Mouse (Mus musculus) ES-E14 (cell line): ENCODE results near the gene Srbd1. TPM values are rescaled to one million over a fixed set of nuclear protein-coding genes. Genes with fewer than 3 reads are reported as not detected.

Experiments used
- DNase-seq: peaks from one replicate; pipeline ENCODE4 v3.0.0-alpha.2; 2013; ENCODE audit warnings: low read depth, low spot score
- H3K27ac ChIP-seq: 2 replicates; pipeline ENCODE4 v1.5.1; 2012; ENCODE audit warnings: low read depth, mild to moderate bottlenecking, low read length, moderate library complexity, mixed read lengths; ENCODE audit not compliant: poor library complexity, insufficient read depth, severe bottlenecking
- H3K36me3 ChIP-seq: 2 replicates; pipeline ENCODE4 v1.6.1; 2012; ENCODE audit warnings: mild to moderate bottlenecking, low read length, moderate library complexity, mixed read lengths; ENCODE audit not compliant: control insufficient read depth, poor library complexity, insufficient read depth, severe bottlenecking
- H3K4me1 ChIP-seq, 2 experiments: fragments of 150-350 bp in 1 of 2; sonication (generic) in 1 of 2; 2 replicates each; pipeline ENCODE4 v1.6.1; 2012; ENCODE audit warnings: low read length in 2 of 2, mild to moderate bottlenecking in 1 of 2, mixed read lengths in 1 of 2; ENCODE audit not compliant: control insufficient read depth in 2 of 2, insufficient read depth in 2 of 2, poor library complexity in 1 of 2
- H3K4me3 ChIP-seq, 2 experiments: fragments of 150-350 bp in 1 of 2; sonication (generic) in 1 of 2; 2 replicates each; pipeline ENCODE4 v1.5.1; 2012; ENCODE audit warnings: low read length in 2 of 2, low read depth in 1 of 2, mild to moderate bottlenecking in 1 of 2, mixed read lengths in 1 of 2; ENCODE audit not compliant: insufficient read depth in 1 of 2, poor library complexity in 1 of 2, severe bottlenecking in 1 of 2
- H3K9ac ChIP-seq: 2 replicates; pipeline ENCODE4 v1.6.1; 2012; ENCODE audit warnings: low read depth, mild to moderate bottlenecking, low read length, mixed read lengths; ENCODE audit not compliant: poor library complexity, insufficient read depth, severe bottlenecking
- H3K9me3 ChIP-seq: fragments of 150-350 bp; sonication (generic); 2 replicates; pipeline ENCODE4 v1.6.1; 2012; ENCODE audit warnings: low read depth, mild to moderate bottlenecking, low read length; ENCODE audit not compliant: control insufficient read depth, insufficient read depth
- CHD2 ChIP-seq: IDR thresholded peaks from 2 replicates; pipeline ENCODE4 v1.6.1; 2014; ENCODE audit warnings: mild to moderate bottlenecking, low read depth, low read length, inconsistent platforms
- HCFC1 ChIP-seq: IDR thresholded peaks from 2 replicates; pipeline ENCODE4 v1.6.1; 2012; ENCODE audit warnings: low read length, inconsistent platforms, borderline replicate concordance; ENCODE audit not compliant: insufficient read depth
- MAFK ChIP-seq: IDR thresholded peaks from 2 replicates; pipeline ENCODE4 v1.6.1; 2014; ENCODE audit warnings: mild to moderate bottlenecking, low read depth, low read length, inconsistent platforms; ENCODE audit not compliant: insufficient read depth
- ZC3H11A ChIP-seq: IDR thresholded peaks from 2 replicates; pipeline ENCODE4 v1.6.1; 2012; ENCODE audit warnings: low read depth, mild to moderate bottlenecking, inconsistent platforms, low read length, borderline replicate concordance
- ZNF384 ChIP-seq: IDR thresholded peaks from 2 replicates; pipeline ENCODE4 v1.6.1; 2012; ENCODE audit warnings: low read depth, low read length, inconsistent platforms
- in situ Hi-C, 2 experiments: fragments of 600-800 bp; cut with MboI; formaldehyde crosslinking; loops; one replicate each; pipeline ENCODE4 v1.15.1; 2025; ENCODE audit warnings: low sequenced_read_pairs in 2 of 2, inconsistent platforms in 1 of 2; ENCODE audit not compliant: unreplicated experiment in 2 of 2
- total RNA-seq: library from RNA; depleted of rRNA; stranded (reverse); fragments of 300-350 nt; gene quantifications from 2 replicates; pipeline ENCODE4 v1.2.3, GENCODE M21; 2012

The Srbd1 gene
- total RNA-seq, 1 experiment = 39.1 TPM

DNA sequence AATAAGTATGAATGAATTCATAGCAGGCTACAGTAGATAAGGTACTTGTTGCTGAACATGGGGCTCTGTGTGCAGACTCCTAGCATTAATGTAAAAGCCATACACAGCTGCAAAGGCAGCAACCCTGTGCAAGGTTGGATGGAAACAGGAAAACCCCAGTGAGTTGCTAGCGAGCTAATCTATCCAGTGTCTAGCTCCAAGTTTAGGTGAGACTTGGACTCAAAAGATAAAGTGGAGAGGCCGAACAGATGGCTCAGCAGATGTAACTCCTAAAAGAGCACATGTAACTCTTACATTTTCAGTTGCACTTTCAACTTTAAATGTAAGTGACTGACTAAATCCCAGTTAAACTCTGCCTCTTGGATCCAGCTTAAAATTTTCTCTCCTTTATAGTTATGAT is 48.1 kb downstream of the Srbd1 start:
- Histone ChIP-seq H3K4me3 (no peak overlapping the region), H3K9me3 (no peaks in the 10 kb centered on the region), H3K4me1 (no peaks in the 10 kb centered on the region; a peak in 1 of 4 replicates), H3K9ac (no peak overlapping the region), H3K27ac (no peak overlapping the region), H3K36me3 (peaks cover 11% of the 10 kb centered on the region)
- DNase-seq = no peak
- in situ Hi-C loops = no loop called here
- TF ChIP-seq ZNF384 (no peak), MAFK (no peak)

DNA sequence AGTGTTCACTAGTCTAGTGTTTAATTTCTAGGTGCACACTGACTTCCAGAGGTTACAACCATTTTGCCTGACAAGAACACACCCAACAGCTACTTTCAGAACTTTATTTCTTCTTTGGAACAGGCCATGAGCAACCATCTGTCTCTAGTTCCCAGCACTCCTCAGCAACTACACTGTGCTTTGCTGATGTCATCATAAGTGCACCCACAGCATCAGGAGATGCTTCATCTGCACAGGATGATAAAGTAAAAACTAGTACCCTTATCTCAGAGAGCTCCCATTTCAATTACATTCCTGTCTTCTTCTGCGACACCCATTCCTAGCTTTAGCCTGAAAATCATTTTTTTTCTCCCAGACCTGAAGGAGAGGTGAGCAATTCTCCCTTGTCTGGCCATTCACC is 51.9 kb downstream of the Srbd1 start:
- Histone ChIP-seq H3K27ac (no peak overlapping the region), H3K36me3 (peaks cover 5% of the 10 kb centered on the region), H3K9me3 (no peaks in the 10 kb centered on the region), H3K9ac (no peak overlapping the region), H3K4me1 (no peaks in the 10 kb centered on the region; a peak in 1 of 4 replicates), H3K4me3 (no peak overlapping the region)
- no peak for TF ChIP-seq HCFC1
- no peak for TF ChIP-seq ZNF384
- no peak for TF ChIP-seq CHD2
- no peak for TF ChIP-seq MAFK
- TF ChIP-seq ZC3H11A = no peak
- DNase-seq = no peak
- in situ Hi-C loops = no loop called here

DNA sequence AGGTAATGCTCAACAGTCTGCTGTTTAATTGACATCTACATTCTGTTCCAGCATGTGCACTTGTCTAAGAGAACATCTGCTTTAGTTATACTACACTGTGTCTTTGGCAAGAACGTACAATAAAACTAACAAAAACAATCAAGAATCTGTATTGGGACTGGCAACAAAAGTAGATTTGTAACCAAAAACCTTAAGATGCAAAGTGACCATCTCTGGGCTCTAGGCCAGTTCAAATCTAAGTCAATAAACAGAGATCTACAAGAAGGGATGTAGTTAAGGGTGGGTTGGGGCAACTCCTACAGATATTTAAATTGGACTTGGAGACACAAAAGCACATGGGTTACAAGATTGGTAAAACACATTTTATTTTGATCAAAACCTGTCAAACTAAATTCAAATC is 53.3 kb downstream of the Srbd1 start:
- Histone ChIP-seq H3K27ac (no peak overlapping the region), H3K9ac (no peak overlapping the region), H3K9me3 (no peaks in the 10 kb centered on the region), H3K4me3 (no peak overlapping the region), H3K36me3 (peaks cover 5% of the 10 kb centered on the region), H3K4me1 (no peaks in the 10 kb centered on the region; a peak in 1 of 4 replicates)
- no peak for DNase-seq
- in situ Hi-C loops = no loop called here
- TF ChIP-seq ZNF384 = no peak
- no peak for TF ChIP-seq MAFK
- no peak for TF ChIP-seq CHD2
- no peak for TF ChIP-seq ZC3H11A
- TF ChIP-seq HCFC1 = no peak

DNA sequence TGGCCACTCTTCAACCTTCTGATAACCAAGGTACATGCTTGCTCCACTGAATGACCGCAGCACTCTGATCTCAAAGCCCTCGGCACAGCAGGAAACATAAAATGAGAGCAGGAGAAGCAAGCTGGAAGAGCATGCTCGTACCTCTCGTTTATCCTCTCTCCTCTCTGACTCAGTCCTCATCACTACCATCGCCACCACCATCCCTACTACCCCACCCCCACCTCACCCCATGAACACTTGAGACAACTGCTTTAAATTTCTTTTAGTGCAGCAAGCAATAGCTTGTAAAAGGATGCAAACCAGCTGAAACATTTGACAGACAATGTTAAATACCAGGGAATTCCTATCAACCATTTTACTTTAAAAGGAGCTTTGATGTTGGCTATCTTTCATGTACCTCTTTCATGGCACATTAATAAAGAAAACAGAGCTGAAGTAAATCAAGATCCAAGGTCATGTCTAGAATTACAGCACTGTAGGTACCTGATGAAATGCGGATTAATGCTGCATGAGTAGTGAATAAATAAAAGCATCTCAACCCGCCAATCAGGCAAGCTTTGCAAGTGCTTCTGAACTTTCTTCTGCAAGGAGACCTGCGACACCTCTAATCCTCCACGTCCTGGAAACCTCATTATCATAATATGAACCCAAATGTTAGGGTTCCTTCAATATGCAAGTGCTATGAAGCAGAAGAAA is 54.9 kb downstream of the Srbd1 start:
- H3K36me3 ChIP-seq = peaks cover 3% of the 10 kb centered on the region
- no peaks in the 10 kb centered on the region for H3K9me3 ChIP-seq
- no peak overlapping the region for H3K9ac ChIP-seq
- no peak for DNase-seq
- H3K27ac ChIP-seq = no peak overlapping the region
- in situ Hi-C loops = no loop called here
- H3K4me1 ChIP-seq = no peaks in the 10 kb centered on the region; a peak in 1 of 4 replicates
- no peak for TF ChIP-seq ZNF384
- TF ChIP-seq MAFK = no peak
- no peak for TF ChIP-seq HCFC1
- no peak for TF ChIP-seq CHD2
- no peak for TF ChIP-seq ZC3H11A
- no peak overlapping the region for H3K4me3 ChIP-seq

DNA sequence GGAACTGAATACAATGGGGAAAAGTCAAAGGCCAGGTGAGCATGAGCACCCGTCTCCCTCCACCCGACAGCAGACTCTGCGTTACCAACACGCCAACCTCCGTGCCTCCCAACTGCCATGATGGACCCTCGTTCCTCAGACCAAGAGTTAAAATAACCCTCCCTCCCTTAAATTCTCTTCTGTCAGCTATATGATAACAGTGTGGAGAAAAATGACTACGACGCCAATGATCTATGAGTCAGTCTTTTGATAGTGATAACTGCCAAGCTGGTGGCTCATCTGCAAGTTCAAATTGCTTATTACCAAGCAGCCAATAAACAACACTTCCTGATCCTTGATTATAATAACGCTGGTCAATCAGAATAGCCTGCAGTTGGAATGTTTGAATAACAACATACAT is 57.1 kb downstream of the Srbd1 start:
- no peak overlapping the region for H3K9ac ChIP-seq
- H3K36me3 ChIP-seq = peaks cover 3% of the 10 kb centered on the region
- in situ Hi-C loops = no loop called here
- TF ChIP-seq HCFC1 = no peak
- TF ChIP-seq CHD2 = no peak
- TF ChIP-seq ZNF384 = no peak
- no peak for TF ChIP-seq MAFK
- no peak for TF ChIP-seq ZC3H11A
- no peak for DNase-seq
- no peak overlapping the region for H3K4me3 ChIP-seq
- H3K9me3 ChIP-seq = no peaks in the 10 kb centered on the region
- H3K4me1 ChIP-seq = no peaks in the 10 kb centered on the region; a peak in 1 of 4 replicates
- H3K27ac ChIP-seq = no peak overlapping the region
